In the genomic region with DNA sequence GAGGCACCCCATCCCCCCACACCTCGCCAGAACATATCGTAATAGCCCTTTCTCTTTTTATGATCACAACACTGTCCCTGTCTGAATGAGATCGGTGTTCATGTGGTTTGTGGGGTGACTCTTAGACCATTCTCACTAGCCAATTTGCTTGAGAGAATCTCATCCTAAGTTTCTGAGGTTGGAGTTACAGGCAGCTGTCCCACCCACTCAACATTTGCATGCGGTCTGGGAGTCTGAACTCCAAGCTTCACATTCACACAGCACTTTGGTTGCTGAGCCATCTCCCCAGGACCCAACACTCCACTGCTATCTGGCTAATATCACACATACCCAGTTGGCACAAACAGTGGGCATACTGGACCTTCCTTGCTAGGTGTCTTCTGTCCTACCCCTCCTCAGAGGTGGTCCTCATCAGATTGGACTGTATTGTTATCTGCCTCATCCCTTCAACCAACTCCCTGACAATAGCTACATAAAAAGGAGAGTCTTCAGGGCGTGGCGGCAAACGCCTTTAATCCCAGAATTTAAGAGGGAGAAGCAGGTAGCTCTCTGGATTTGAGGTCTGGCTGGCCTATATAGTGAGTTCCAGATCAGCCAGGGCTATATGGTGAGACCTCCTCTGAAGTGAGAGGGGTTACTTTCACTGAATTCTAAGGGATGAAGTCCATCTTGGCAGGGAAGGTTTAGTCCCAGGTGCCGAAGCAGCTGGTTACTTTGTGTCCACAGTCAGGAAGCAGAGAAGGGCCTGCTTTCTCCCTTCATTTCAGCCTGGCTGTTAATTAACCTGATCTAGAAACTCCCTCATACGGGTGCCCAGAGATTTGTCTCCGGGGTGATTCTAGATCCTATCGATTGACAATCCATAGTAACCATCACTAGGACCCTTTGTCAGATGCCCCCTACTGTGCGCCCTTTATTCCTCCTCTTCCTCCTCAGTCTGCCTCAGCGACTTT, we compare ENCODE assay signal across 9 mouse cellular contexts. TPM values are rescaled to one million over a fixed set of nuclear protein-coding genes. Genes with fewer than 3 reads are reported as not detected.
DNase-seq lines count a peak whose midpoint lies in the region; ATAC-seq lines count a peak whose summit lies in the region.
"Had no signal": no experiment of that assay in that cellular context is flagged by ENCODE, and none has a peak within 500 bp of the region (broad histone marks: within the 10 kb centered on the region; RNA-seq: fewer than 3 reads in every experiment).

No protein-coding gene starts in this region.

- H3K9me3 ChIP-seq in heart, embryonic 15.5 days (replicated peaks) = no peaks in the 10 kb centered on the region
- no peaks in the 10 kb centered on the region for H3K9me3 ChIP-seq in embryonic facial prominence, embryonic 15.5 days (replicated peaks)
- no peaks in the 10 kb centered on the region for H3K9me3 ChIP-seq in midbrain, embryonic 15.5 days

- H3K27ac ChIP-seq in heart, embryonic 15.5 days = no peak overlapping the region
- no peak overlapping the region for H3K27ac ChIP-seq in embryonic facial prominence, embryonic 15.5 days (replicated peaks)
- 0 out of 2 replicates have a peak overlapping the region, but pooled peaks have one; percentile 18 for H3K27ac ChIP-seq in midbrain, embryonic 15.5 days

- peaks cover 48% of the 10 kb centered on the region for H3K27me3 ChIP-seq in heart, embryonic 15.5 days
- peaks cover 18% of the 10 kb centered on the region; the same call in 1 of the 2 replicates for H3K27me3 ChIP-seq in embryonic facial prominence, embryonic 15.5 days
- no peaks in the 10 kb centered on the region for H3K27me3 ChIP-seq in midbrain, embryonic 15.5 days (replicated peaks)

- H3K9ac ChIP-seq in heart, embryonic 15.5 days = no peak overlapping the region
- H3K9ac ChIP-seq in embryonic facial prominence, embryonic 15.5 days = no peak overlapping the region
- H3K9ac ChIP-seq in midbrain, embryonic 15.5 days = 0 out of 2 replicates have a peak overlapping the region, but pooled peaks have one; percentile 3

- peaks cover 12% of the 10 kb centered on the region for H3K4me1 ChIP-seq in heart, embryonic 15.5 days (replicated peaks)
- H3K4me1 ChIP-seq in embryonic facial prominence, embryonic 15.5 days = 0 out of 2 replicates have a peak, but pooled peaks cover 11% of the 10 kb centered on the region
- peaks cover 17% of the 10 kb centered on the region for H3K4me1 ChIP-seq in midbrain, embryonic 15.5 days

- WGBS in heart, embryonic 15.5 days = 58% methylated on average over 13 of the region's 13 CpGs
- 55% methylated on average over 13 of the region's 13 CpGs for WGBS in embryonic facial prominence, embryonic 15.5 days
- WGBS in midbrain, embryonic 15.5 days = 43% methylated on average over 13 of the region's 13 CpGs

- H3K4me2 ChIP-seq in heart, embryonic 15.5 days = peak overlapping the region; percentile 51
- H3K4me2 ChIP-seq in embryonic facial prominence, embryonic 15.5 days (replicated peaks) = peak overlapping the region; percentile 33
- H3K4me2 ChIP-seq in midbrain, embryonic 15.5 days = peak overlapping the region; percentile 41

- H3K4me3 ChIP-seq in heart, embryonic 15.5 days = 0 out of 2 replicates have a peak overlapping the region, but pooled peaks have one; percentile 13
- no peak overlapping the region for H3K4me3 ChIP-seq in embryonic facial prominence, embryonic 15.5 days (replicated peaks)
- 0 out of 2 replicates have a peak overlapping the region, but pooled peaks have one; percentile 2 for H3K4me3 ChIP-seq in midbrain, embryonic 15.5 days

- no peak for DNase-seq in heart, adult 9 months (ENCODE audit: low spot score in 2 of 2)
- peak; percentile 42 for DNase-seq in kidney, adult 9 months
- DNase-seq in thymus, adult 18-20 months = no peak
- DNase-seq in adrenal gland, adult 8-10 months = no peak
- DNase-seq in frontal cortex, postnatal 14 days (ENCODE audit: low spot score in 2 of 2) = no peak
- DNase-seq: right cerebral cortex, postnatal 25 days had no signal

- no peak for ATAC-seq in heart, embryonic 15.5 days (replicated peaks; ENCODE audit: insufficient number of reproducible peaks, insufficient read depth, low FRiP score, low read depth)
- no peak for ATAC-seq in embryonic facial prominence, embryonic 15.5 days (ENCODE audit: insufficient number of reproducible peaks, low FRiP score, low TSS enrichment, low read depth)
- ATAC-seq in midbrain, embryonic 15.5 days (replicated peaks) = no peak

- H3K36me3 ChIP-seq in heart, embryonic 15.5 days = no peaks in the 10 kb centered on the region
- no peaks in the 10 kb centered on the region for H3K36me3 ChIP-seq in embryonic facial prominence, embryonic 15.5 days
- H3K36me3 ChIP-seq in midbrain, embryonic 15.5 days (replicated peaks) = no peaks in the 10 kb centered on the region

RNA-seq across cellular contexts. Expression of a gene that starts 21.6 kb away (rescaled TPM):
- 69.2 and 88.7 TPM in 2 replicates for polyA plus RNA-seq in heart, embryonic 15.5 days (2015; fragmentation: Nextera tagmentation; extraction: Ambion mirVana)
- polyA plus RNA-seq in embryonic facial prominence, embryonic 15.5 days (2015; fragmentation: Nextera tagmentation; extraction: Ambion mirVana) = 99.0 and 102 TPM in 2 replicates
- polyA plus RNA-seq in midbrain, embryonic 15.5 days (2015; fragmentation: Nextera tagmentation; extraction: Ambion mirVana) = 95.9 and 96.2 TPM in 2 replicates
- 10 to 100 TPM; 67.5 to 78.3 (median 72.4) TPM for total RNA-seq in adrenal gland, adult 8-10 months (2022)
